In genomic region chr13:60672882-60673675, GRCm38 (mm10) we compare ENCODE assay signal across 12 mouse cellular contexts.
DNase-seq lines count a peak whose midpoint lies in the region; TF ChIP-seq lines count a peak whose summit lies in the region.
"Had no signal": no experiment of that assay in that cellular context is flagged by ENCODE, and none has a peak within 500 bp of the region (broad histone marks: within the 10 kb centered on the region; RNA-seq: fewer than 3 reads in every experiment).

No protein-coding gene starts in this region.

- H3K9ac ChIP-seq in MEL (ENCODE audit: control insufficient read depth, low read depth, low read length, poor library complexity, severe bottlenecking), result peak overlapping the region; percentile 50
- H3K9ac ChIP-seq: forebrain, embryonic 15.5 days; hindbrain, embryonic 15.5 days had no signal

- peak; percentile 27 to 78; a peak in 3 of 4 replicates for TF ChIP-seq EP300 in MEL (IDR thresholded peaks at IDR 0.05; ENCODE audit: low read depth in 1 of 2, low read length in 2 of 2)

- H3K27me3 ChIP-seq in MEL (ENCODE audit: control insufficient read depth in 1 of 2, insufficient read depth in 2 of 2, low read length in 2 of 2), result no peaks in the 10 kb centered on the region
- no peaks in the 10 kb centered on the region for H3K27me3 ChIP-seq in megakaryocyte, embryonic 14.5 days (replicated peaks)
- H3K27me3 ChIP-seq: forebrain, embryonic 15.5 days; hindbrain, embryonic 15.5 days had no signal

- peaks cover 0 to 28% of the 10 kb centered on the region in 2 experiments; a peak in 2 of 4 replicates for H3K36me3 ChIP-seq in MEL (ENCODE audit: control insufficient read depth in 1 of 2, insufficient read depth in 2 of 2, low read length in 2 of 2)
- H3K36me3 ChIP-seq in megakaryocyte, embryonic 14.5 days (replicated peaks; ENCODE audit: low read length), result peaks cover 13% of the 10 kb centered on the region
- H3K36me3 ChIP-seq: forebrain, embryonic 15.5 days; hindbrain, embryonic 15.5 days had no signal

- DNase-seq in MEL (ENCODE audit: low read depth, low spot score) (peak; percentile 88), liver (peak; percentile 73)
- no peak for DNase-seq in adrenal gland, postnatal 25 days
- no peak for DNase-seq in cerebellum, postnatal 4 days (ENCODE audit: low spot score in 2 of 2)
- DNase-seq in adrenal gland, postnatal 36 days, result no peak
- no peak for DNase-seq in thymus, postnatal 25 days
- DNase-seq: cerebellum, postnatal 36 days; right cerebral cortex, postnatal 4 days had no signal

- H3K4me1 ChIP-seq in MEL (ENCODE audit: control insufficient read depth in 1 of 2, insufficient read depth in 2 of 2, low read length in 2 of 2), result peaks cover 24 to 43% of the 10 kb centered on the region in 2 experiments
- H3K4me1 ChIP-seq in bone marrow, adult 2 months (ENCODE audit: control insufficient read depth, insufficient read depth, low read length), result peaks cover 1% of the 10 kb centered on the region; the same call in 1 of the 2 replicates
- peaks cover 92% of the 10 kb centered on the region for H3K4me1 ChIP-seq in megakaryocyte, embryonic 14.5 days

- TF ChIP-seq RAD21 in MEL (IDR thresholded peaks at IDR 0.05; ENCODE audit: low read depth, low read length), result no peak

- no peaks in the 10 kb centered on the region for H3K79me2 ChIP-seq in MEL (ENCODE audit: control insufficient read depth, insufficient read depth, low read length, poor library complexity)

- TF ChIP-seq POLR2A in MEL (IDR thresholded peaks at IDR 0.05; ENCODE audit: control insufficient read depth in 1 of 2, insufficient read depth in 1 of 2, low read depth in 1 of 2, low read length in 2 of 2, poor library complexity in 1 of 2), result peak in 1 of 2 experiments; percentile 54; a peak in 1 of 4 replicates
- no peak for TF ChIP-seq POLR2A in bone marrow, adult 2 months (IDR thresholded peaks at IDR 0.05; ENCODE audit: borderline replicate concordance, control insufficient read depth, low read depth, low read length)

- H3K27ac ChIP-seq in MEL (ENCODE audit: control insufficient read depth, low read depth, low read length), result peak overlapping the region; percentile 89
- no peak overlapping the region for H3K27ac ChIP-seq in bone marrow, adult 2 months (ENCODE audit: control insufficient read depth, insufficient read depth, low read depth, low read length, poor library complexity)
- H3K27ac ChIP-seq: forebrain, embryonic 15.5 days; hindbrain, embryonic 15.5 days had no signal

- TF ChIP-seq CTCF in MEL (IDR thresholded peaks at IDR 0.05 in 2 of 3, conservative IDR thresholded peaks at IDR 0.05 in 1 of 3; ENCODE audit: control insufficient read depth in 1 of 3, insufficient read depth in 1 of 3, low read depth in 2 of 3, low read length in 3 of 3, poor library complexity in 1 of 3, severe bottlenecking in 1 of 3), result no peak
- TF ChIP-seq CTCF in bone marrow, adult 2 months (IDR thresholded peaks at IDR 0.05; ENCODE audit: control insufficient read depth, insufficient read depth, low read length), result no peak

- no peaks in the 10 kb centered on the region for H3K9me3 ChIP-seq in MEL (replicated peaks; ENCODE audit: insufficient read depth, low read length)
- peaks cover 5% of the 10 kb centered on the region; the same call in 1 of the 2 replicates for H3K9me3 ChIP-seq in megakaryocyte, embryonic 14.5 days
- H3K9me3 ChIP-seq: forebrain, embryonic 15.5 days; hindbrain, embryonic 15.5 days had no signal

- H3K4me3 ChIP-seq in MEL (ENCODE audit: control insufficient read depth in 1 of 2, insufficient read depth in 1 of 2, low read depth in 2 of 2, low read length in 2 of 2), result peak overlapping the region; percentile 38 to 56
- H3K4me3 ChIP-seq in bone marrow, adult 2 months (replicated peaks; ENCODE audit: control insufficient read depth, low read depth, low read length), result peak overlapping the region; percentile 19
- peak overlapping the region; percentile 85 for H3K4me3 ChIP-seq in megakaryocyte, embryonic 14.5 days (replicated peaks)
- H3K4me3 ChIP-seq: forebrain, embryonic 15.5 days; hindbrain, embryonic 15.5 days had no signal

- WGBS in bone marrow, adult 2 months, result 18% methylated on average over 11 of the region's 11 CpGs

TF ChIP-seq in MEL, 35 proteins besides CTCF, POLR2A, EP300 and RAD21:
- TF ChIP-seq ZC3H11A (IDR thresholded peaks at IDR 0.05; ENCODE audit: low read depth, low read length) (no peak), NELFE (IDR thresholded peaks at IDR 0.05; ENCODE audit: low read depth, low read length) (peak; percentile 45), CHD2 (IDR thresholded peaks at IDR 0.05; ENCODE audit: low read length) (no peak; the same call in 1 of the 2 replicates), USF1 (IDR thresholded peaks at IDR 0.05; ENCODE audit: low read depth, low read length) (peak; percentile 90), ZNF384 (IDR thresholded peaks at IDR 0.05; ENCODE audit: low read depth, low read length) (0 out of 2 replicates have a peak, but pooled peaks have one; percentile 14), ZMIZ1 (IDR thresholded peaks at IDR 0.05; ENCODE audit: low read depth, low read length) (peak; percentile 35; the same call in 1 of the 2 replicates), JUND (IDR thresholded peaks at IDR 0.05; ENCODE audit: low read depth, low read length) (no peak), TBP (IDR thresholded peaks at IDR 0.05; ENCODE audit: low read depth, low read length) (peak; percentile 67), HCFC1 (IDR thresholded peaks at IDR 0.05; ENCODE audit: low read depth, low read length) (peak; percentile 57), MYC (IDR thresholded peaks at IDR 0.05; ENCODE audit: low read depth, low read length) (no peak), USF2 (IDR thresholded peaks at IDR 0.05; ENCODE audit: borderline replicate concordance in 1 of 2, insufficient read depth in 1 of 2, low read depth in 1 of 2, low read length in 2 of 2) (peak in 1 of 2 experiments; percentile 56; a peak in 1 of 4 replicates), UBTF (IDR thresholded peaks at IDR 0.05; ENCODE audit: borderline replicate concordance, insufficient read depth, low read depth, low read length) (no peak), GATA1 (IDR thresholded peaks at IDR 0.05; ENCODE audit: low read depth, low read length) (peak; percentile 73), ETS1 (IDR thresholded peaks at IDR 0.05; ENCODE audit: low read depth, low read length) (peak; percentile 77), BHLHE40 (IDR thresholded peaks at IDR 0.05; ENCODE audit: borderline replicate concordance, low read depth, low read length) (peak; percentile 72), CHD1 (IDR thresholded peaks at IDR 0.05; ENCODE audit: low read depth, low read length) (no peak), MAX (IDR thresholded peaks at IDR 0.05; ENCODE audit: low read length) (peak; percentile 73), SIN3A (IDR thresholded peaks at IDR 0.05; ENCODE audit: low read length) (peak; percentile 66; the same call in 1 of the 2 replicates), TCF12 (IDR thresholded peaks at IDR 0.05; ENCODE audit: low read depth, low read length) (peak; percentile 46), TAL1 (IDR thresholded peaks at IDR 0.05; ENCODE audit: low read length) (peak; percentile 59)

Comparison
In these comparisons a context has a peak if more than half of its experiments do, and no peak if none do; other contexts are left out.
1. DNase-seq: peak in MEL (single experiment) and liver (single experiment); none in adrenal gland, postnatal 25 days (single experiment), cerebellum, postnatal 4 days (0 of 2), adrenal gland, postnatal 36 days (0 of 2) and thymus, postnatal 25 days (single experiment).
2. H3K4me3 ChIP-seq: peak in every context shown above with its lines; median percentile 85 in megakaryocyte, embryonic 14.5 days; 47 in MEL; 19 in bone marrow, adult 2 months.